8 mouse cellular contexts compared by ENCODE assay signal in the genomic region with DNA sequence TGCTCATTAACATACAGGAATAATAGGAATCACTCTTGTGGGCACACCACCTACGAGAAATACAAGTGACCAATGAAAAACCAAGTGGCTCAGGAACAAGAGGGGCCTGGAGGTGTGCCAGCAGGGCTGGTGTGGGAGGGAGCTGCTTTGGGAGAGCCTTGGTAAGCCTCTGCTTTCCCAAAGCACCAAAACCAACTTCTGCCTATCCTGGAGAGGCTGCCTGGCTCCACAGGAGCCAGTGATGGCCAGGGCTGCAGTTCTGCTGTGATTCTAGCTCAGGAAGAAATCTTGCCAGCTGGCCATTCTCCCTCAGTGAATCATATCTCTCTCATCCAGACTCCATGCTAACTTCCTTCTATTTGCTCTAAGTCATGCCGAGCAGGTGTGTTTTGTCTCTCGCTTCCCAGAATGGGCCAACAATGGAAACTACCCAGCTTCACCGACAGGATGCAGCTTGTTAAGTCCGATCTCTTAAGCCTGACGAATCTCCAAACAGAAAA. TPM values are rescaled to one million over a fixed set of nuclear protein-coding genes. Genes with fewer than 3 reads are reported as not detected.
A peak's percentile ranks its signal among the peaks of the same experiment; 100 is the strongest.
DNase-seq lines count a peak whose midpoint lies in the region; ATAC-seq and TF ChIP-seq lines count a peak whose summit lies in the region.

No protein-coding gene starts in this region.

- no peaks in the 10 kb centered on the region for H3K27me3 ChIP-seq in hindbrain, embryonic 13.5 days
- no peaks in the 10 kb centered on the region for H3K27me3 ChIP-seq in neural tube, embryonic 13.5 days

- ATAC-seq in hindbrain, embryonic 13.5 days (ENCODE audit: low FRiP score), result peak; percentile 73
- ATAC-seq in neural tube, embryonic 13.5 days (ENCODE audit: low read depth), result peak; percentile 70; the same call in 1 of the 2 replicates
- no peak for ATAC-seq in erythroblast, adult 5-6 weeks (replicated peaks; ENCODE audit: low FRiP score, poor library complexity, severe bottlenecking)

- peaks cover 46% of the 10 kb centered on the region for H3K36me3 ChIP-seq in hindbrain, embryonic 13.5 days
- peaks cover 51% of the 10 kb centered on the region for H3K36me3 ChIP-seq in neural tube, embryonic 13.5 days

- intact Hi-C loops in gastrocnemius, postnatal 14 days (cut with DNase I; ENCODE audit: low total_unique reads), result no loop called here
- intact Hi-C loops in left cerebral cortex, adult 2 months (cut with DNase I), result loop anchor here (2.0 kb wide), 1 partner anchor 49 kb away; a partner anchor contains a TSS

- H3K4me2 ChIP-seq in hindbrain, embryonic 13.5 days, result no peak overlapping the region
- peak overlapping the region; percentile 3; the same call in 1 of the 2 replicates for H3K4me2 ChIP-seq in neural tube, embryonic 13.5 days

- peak overlapping the region; percentile 81 for H3K27ac ChIP-seq in hindbrain, embryonic 13.5 days
- no peak overlapping the region for H3K27ac ChIP-seq in left cerebral cortex, adult 2 months
- peak overlapping the region; percentile 80 for H3K27ac ChIP-seq in neural tube, embryonic 13.5 days (replicated peaks)

- TF ChIP-seq CTCF in left cerebral cortex, adult 2 months (IDR thresholded peaks at IDR 0.05), result peak; percentile 30; the same call in 1 of the 2 replicates

- DNase-seq in NIH3T3 (ENCODE audit: low read depth), result peak; percentile 85
- peak; percentile 87 for DNase-seq in cerebellum, adult 8-10 months
- peak; percentile 80 for DNase-seq in gastrocnemius, postnatal 14 days
- DNase-seq in left cerebral cortex, adult 2 months (ENCODE audit: extremely low spot score in 1 of 2, low spot score in 2 of 2), result peak; percentile 42 to 67
- DNase-seq in thymus, postnatal 4 days, result no peak

- H3K4me1 ChIP-seq in hindbrain, embryonic 13.5 days (replicated peaks), result peaks cover 33% of the 10 kb centered on the region
- H3K4me1 ChIP-seq in neural tube, embryonic 13.5 days (replicated peaks), result peaks cover 51% of the 10 kb centered on the region

- H3K4me3 ChIP-seq in hindbrain, embryonic 13.5 days, result no peak overlapping the region
- no peak overlapping the region for H3K4me3 ChIP-seq in left cerebral cortex, adult 2 months
- H3K4me3 ChIP-seq in neural tube, embryonic 13.5 days, result no peak overlapping the region

- H3K9me3 ChIP-seq in hindbrain, embryonic 13.5 days, result no peaks in the 10 kb centered on the region
- no peaks in the 10 kb centered on the region for H3K9me3 ChIP-seq in neural tube, embryonic 13.5 days

- 50% methylated on average over 6 of the region's 6 CpGs for WGBS in hindbrain, embryonic 13.5 days
- WGBS in neural tube, embryonic 13.5 days, result 38% methylated on average over 6 of the region's 6 CpGs

- no peak overlapping the region for H3K9ac ChIP-seq in hindbrain, embryonic 13.5 days
- no peak overlapping the region; the same call in 1 of the 2 replicates for H3K9ac ChIP-seq in neural tube, embryonic 13.5 days

RNA-seq across cellular contexts. Expression of a gene that starts 49.2 kb away (rescaled TPM):
- total RNA-seq in gastrocnemius, postnatal 14 days (2021), result 10 to 100 TPM; 21.2 to 22.5 TPM
- polyA plus RNA-seq in hindbrain, embryonic 13.5 days (2015; fragmentation: Nextera tagmentation; extraction: Ambion mirVana), result 64.2 and 65.6 TPM in 2 replicates
- 10 to 100 TPM; 30.8 to 32.9 TPM for total RNA-seq in left cerebral cortex, adult 2 months (2021)
- 68.7 and 72.1 TPM in 2 replicates for polyA plus RNA-seq in neural tube, embryonic 13.5 days (2015; fragmentation: Nextera tagmentation; extraction: Ambion mirVana)
- total RNA-seq in erythroblast, adult 5-6 weeks (2015; ENCODE audit: low replicate concordance), result 1.5 and 1.9 TPM in 2 replicates
- total RNA-seq in erythroblast, adult 5-6 weeks (2017; ENCODE audit: low replicate concordance), result 1.9 and 2.6 TPM in 2 replicates

RNA-seq across cellular contexts. Expression of a gene that starts 55.4 kb away (rescaled TPM):
- 10 to 100 TPM; 15.3 to 15.8 TPM for total RNA-seq in gastrocnemius, postnatal 14 days (2021)
- 19.7 and 19.9 TPM in 2 replicates for polyA plus RNA-seq in hindbrain, embryonic 13.5 days (2015; fragmentation: Nextera tagmentation; extraction: Ambion mirVana)
- 10 to 100 TPM; 26.6 to 29.5 TPM for total RNA-seq in left cerebral cortex, adult 2 months (2021)
- 15.3 and 17.2 TPM in 2 replicates for polyA plus RNA-seq in neural tube, embryonic 13.5 days (2015; fragmentation: Nextera tagmentation; extraction: Ambion mirVana)
- 0.42 and 2.5 TPM in 2 replicates for total RNA-seq in erythroblast, adult 5-6 weeks (2015; ENCODE audit: low replicate concordance)
- total RNA-seq in erythroblast, adult 5-6 weeks (2017; ENCODE audit: low replicate concordance), result 5.3 TPM in 1 of 2 replicates, not detected in the other

Comparison
In these comparisons a context has a peak if more than half of its experiments do, and no peak if none do; other contexts are left out.
1. RNA of a gene that starts 49.2 kb away (total RNA-seq): 30.8 to 32.9 TPM in left cerebral cortex, adult 2 months and 21.2 to 22.5 TPM in gastrocnemius, postnatal 14 days; 1.5 to 2.6 TPM in erythroblast, adult 5-6 weeks; every median in the first group is over 4 times any median in the second.